Mouse (Mus musculus): ENCODE results near the gene Mpnd. TPM values are rescaled to one million over a fixed set of nuclear protein-coding genes. Genes with fewer than 3 reads are reported as not detected.

Mpnd gene
- total and polyA plus RNA-seq, 3 experiments = 24.5 to 55.1 (median 26.8) TPM

- TF ChIP-seq GABPA (IDR thresholded peaks at IDR 0.05; ENCODE audit: insufficient replicate concordance, low read depth, low read length) (no peak), MXI1 (IDR thresholded peaks at IDR 0.05; ENCODE audit: low read depth, low read length) (no peak; the same call in 1 of the 2 replicates), USF2 (conservative IDR thresholded peaks at IDR 0.05; ENCODE audit: low read depth, low read length) (no peak; the same call in 1 of the 2 replicates), BHLHE40 (IDR thresholded peaks at IDR 0.05; ENCODE audit: low read depth, low read length) (no peak), RCOR1 (conservative IDR thresholded peaks at IDR 0.05; ENCODE audit: low read depth, low read length) (no peak), JUN (IDR thresholded peaks at IDR 0.05; ENCODE audit: insufficient read depth, low read depth, low read length) (no peak), MAX (IDR thresholded peaks at IDR 0.05; ENCODE audit: low read length) (peak; percentile 52), SMC3 (IDR thresholded peaks at IDR 0.05; ENCODE audit: low read depth, low read length) (no peak), ZKSCAN1 (IDR thresholded peaks at IDR 0.05; ENCODE audit: borderline replicate concordance, low read depth, low read length) (no peak), RAD21 (IDR thresholded peaks at IDR 0.05; ENCODE audit: low read depth, low read length) (no peak), UBTF (IDR thresholded peaks at IDR 0.05; ENCODE audit: low read depth, low read length) (no peak), IRF4 (IDR thresholded peaks at IDR 0.05; ENCODE audit: low read depth, low read length) (no peak)
Observed at GRCm38 (mm10) chr17:56008356-56009087, 3.0 kb downstream of the Mpnd start (continued).

- peaks cover 9 to 27% of the 10 kb centered on the region in 2 experiments for H3K4me1 ChIP-seq (ENCODE audit: control insufficient read depth in 1 of 2, insufficient read depth in 2 of 2)
- H3K36me3 ChIP-seq (replicated peaks in 1 of 2; ENCODE audit: control insufficient read depth in 1 of 2, insufficient read depth in 1 of 2, low read length in 1 of 2) = peaks cover 16 to 28% of the 10 kb centered on the region in 2 experiments
- H3K9me3 ChIP-seq (replicated peaks; ENCODE audit: low read length) = no peaks in the 10 kb centered on the region
- H3K79me2 ChIP-seq (replicated peaks; ENCODE audit: control insufficient read depth, extremely low read depth, insufficient read depth, poor library complexity, severe bottlenecking) = peaks cover 5% of the 10 kb centered on the region; the same call in 1 of the 2 replicates
- peak overlapping the region; percentile 82 for H3K9ac ChIP-seq (ENCODE audit: insufficient read depth, low read depth)
- peak overlapping the region; percentile 94 for H3K4me2 ChIP-seq (ENCODE audit: insufficient read depth, low read depth, poor library complexity, severe bottlenecking)
- H3K27ac ChIP-seq (ENCODE audit: insufficient read depth, low read depth) = peak overlapping the region; percentile 45; the same call in 1 of the 2 replicates
- dilution Hi-C loops (cut with MboI; ENCODE audit: extremely low pct_ligation_motif_present, extremely low pct_unique_long_range_greater_than_20kb, low sequenced_read_pairs) (no loop called here), in situ Hi-C loops (cut with MboI; ENCODE audit: low pct_ligation_motif_present, low pct_unique_long_range_greater_than_20kb, low sequenced_read_pairs) (loop anchor here (5.0 kb wide), 1 partner anchor 37 kb away; the partner anchor contains the start of gene Shd)
- peak; percentile 89 for DNase-seq (ENCODE audit: extremely low read depth)
- peak overlapping the region; percentile 65 to 91 (median 77) for H3K4me3 ChIP-seq (replicated peaks in 1 of 3; ENCODE audit: low read depth in 2 of 3, low read length in 2 of 3, poor library complexity in 1 of 3)
- H3K27me3 ChIP-seq (replicated peaks) = no peaks in the 10 kb centered on the region
- TF ChIP-seq MEF2A (IDR thresholded peaks at IDR 0.05; ENCODE audit: borderline replicate concordance, low read depth, low read length) = no peak; the same call in 1 of the 2 replicates
- 0 out of 2 replicates have a peak, but pooled peaks have one; percentile 46 for TF ChIP-seq NRF1 (IDR thresholded peaks at IDR 0.05; ENCODE audit: low read depth, low read length)
- TF ChIP-seq ELF1 (IDR thresholded peaks at IDR 0.05; ENCODE audit: low read depth, low read length) = no peak
- no peak for TF ChIP-seq EP300 (IDR thresholded peaks at IDR 0.05; ENCODE audit: low read length)
- no peak for TF ChIP-seq GABPA (IDR thresholded peaks at IDR 0.05; ENCODE audit: insufficient replicate concordance, low read depth, low read length)
- TF ChIP-seq MAZ (IDR thresholded peaks at IDR 0.05; ENCODE audit: low read depth, low read length) = peak; percentile 57
- TF ChIP-seq UBTF (IDR thresholded peaks at IDR 0.05; ENCODE audit: low read depth, low read length) = 0 out of 2 replicates have a peak, but pooled peaks have one; percentile 44
- peak; percentile 16; the same call in 1 of the 2 replicates for TF ChIP-seq IRF4 (IDR thresholded peaks at IDR 0.05; ENCODE audit: low read depth, low read length)
- no peak for TF ChIP-seq ZKSCAN1 (IDR thresholded peaks at IDR 0.05; ENCODE audit: borderline replicate concordance, low read depth, low read length)
- no peak; the same call in 1 of the 2 replicates for TF ChIP-seq RCOR1 (conservative IDR thresholded peaks at IDR 0.05; ENCODE audit: low read depth, low read length)
- peak in 1 of 2 experiments; percentile 57; a peak in 2 of 4 replicates for TF ChIP-seq CTCF (conservative IDR thresholded peaks at IDR 0.05 in 1 of 2, IDR thresholded peaks at IDR 0.05 in 1 of 2; ENCODE audit: low read depth in 2 of 2, low read length in 2 of 2)
- no peak for TF ChIP-seq SIN3A (IDR thresholded peaks at IDR 0.05; ENCODE audit: low read length)
- TF ChIP-seq JUND (conservative IDR thresholded peaks at IDR 0.05; ENCODE audit: low read depth, low read length) = no peak
- TF ChIP-seq USF1 (IDR thresholded peaks at IDR 0.05; ENCODE audit: low read depth, low read length) = no peak
- peak; percentile 72 for TF ChIP-seq POLR2A (IDR thresholded peaks at IDR 0.05; ENCODE audit: low read depth, low read length)
- TF ChIP-seq E2F4 (IDR thresholded peaks at IDR 0.05; ENCODE audit: insufficient replicate concordance, low read depth, low read length) = no peak
- no peak for TF ChIP-seq KAT2A (IDR thresholded peaks at IDR 0.05; ENCODE audit: insufficient replicate concordance, low read length)
- TF ChIP-seq TBP (conservative IDR thresholded peaks at IDR 0.05; ENCODE audit: low read depth, low read length) = 0 out of 2 replicates have a peak, but pooled peaks have one; percentile 27
- TF ChIP-seq PAX5 (IDR thresholded peaks at IDR 0.05; ENCODE audit: low read length) = no peak
- 0 out of 2 replicates have a peak, but pooled peaks have one; percentile 2 for TF ChIP-seq MYC (IDR thresholded peaks at IDR 0.05; ENCODE audit: low read depth, low read length)
- no peak for TF ChIP-seq JUN (IDR thresholded peaks at IDR 0.05; ENCODE audit: insufficient read depth, low read depth, low read length)
- no peak for TF ChIP-seq ETS1 (conservative IDR thresholded peaks at IDR 0.05; ENCODE audit: low read depth, low read length)
- TF ChIP-seq HCFC1 (IDR thresholded peaks at IDR 0.05; ENCODE audit: low read depth, low read length) = no peak; the same call in 1 of the 2 replicates
- no peak for TF ChIP-seq ZC3H11A (IDR thresholded peaks at IDR 0.05; ENCODE audit: low read depth, low read length)
- peak; percentile 83 for TF ChIP-seq NELFE (IDR thresholded peaks at IDR 0.05; ENCODE audit: low read depth, low read length)
- TF ChIP-seq SMC3 (IDR thresholded peaks at IDR 0.05; ENCODE audit: low read depth, low read length) = no peak
Observed at GRCm38 (mm10) chr17:56009088-56009961, 3.8 kb downstream of the Mpnd start.
